Comparison of ENCODE assay signal across 18 mouse cellular contexts in genomic region chr3:116530826-116531225, GRCm38 (mm10). TPM values are rescaled to one million over a fixed set of nuclear protein-coding genes. Genes with fewer than 3 reads are reported as not detected.
DNase-seq lines count a peak whose midpoint lies in the region; ATAC-seq lines count a peak whose summit lies in the region.
"Had no signal": no experiment of that assay in that cellular context is flagged by ENCODE, and none has a peak within 500 bp of the region (broad histone marks: within the 10 kb centered on the region; RNA-seq: fewer than 3 reads in every experiment).

No protein-coding gene starts in this region.

- no peak overlapping the region for H3K4me3 ChIP-seq in heart, embryonic 10.5 days
- no peak overlapping the region for H3K4me3 ChIP-seq in kidney, embryonic 15.5 days (replicated peaks)
- H3K4me3 ChIP-seq in lung, embryonic 16.5 days (ENCODE audit: low read length): no peak overlapping the region
- H3K4me3 ChIP-seq: embryonic facial prominence, embryonic 15.5 days; forebrain, embryonic 10.5 days; hindbrain, embryonic 15.5 days; left cerebral cortex, adult 2 months; liver, embryonic 12.5 days; midbrain, embryonic 10.5 days had no signal

- H3K4me2 ChIP-seq in kidney, embryonic 15.5 days: no peak overlapping the region
- H3K4me2 ChIP-seq in lung, embryonic 16.5 days (ENCODE audit: low read depth, low read length): no peak overlapping the region
- H3K4me2 ChIP-seq: embryonic facial prominence, embryonic 15.5 days; hindbrain, embryonic 15.5 days; liver, embryonic 12.5 days had no signal

- peaks cover 5% of the 10 kb centered on the region; the same call in 1 of the 2 replicates for H3K27me3 ChIP-seq in heart, embryonic 10.5 days (ENCODE audit: insufficient read depth, poor library complexity, severe bottlenecking)
- H3K27me3 ChIP-seq in kidney, embryonic 15.5 days: no peaks in the 10 kb centered on the region
- H3K27me3 ChIP-seq in lung, embryonic 16.5 days (ENCODE audit: control insufficient read depth, insufficient read depth, low read depth, low read length): no peaks in the 10 kb centered on the region
- H3K27me3 ChIP-seq: embryonic facial prominence, embryonic 15.5 days; hindbrain, embryonic 15.5 days; liver, embryonic 12.5 days had no signal

- no peak overlapping the region for H3K9ac ChIP-seq in kidney, embryonic 15.5 days
- no peak overlapping the region for H3K9ac ChIP-seq in lung, embryonic 16.5 days (ENCODE audit: low read length)
- H3K9ac ChIP-seq: embryonic facial prominence, embryonic 15.5 days; hindbrain, embryonic 15.5 days; liver, embryonic 12.5 days had no signal

- DNase-seq in heart, embryonic 10.5 days (ENCODE audit: low spot score): no peak
- no peak for DNase-seq in heart, postnatal 25 days (ENCODE audit: low spot score)
- DNase-seq in kidney, postnatal 14 days: peak; percentile 35
- DNase-seq in lung, adult 18-20 months: no peak
- peak; percentile 8 to 18 for DNase-seq in layer of hippocampus, postnatal 36 days
- DNase-seq in adrenal gland, postnatal 4 days (ENCODE audit: low spot score in 2 of 2): no peak
- DNase-seq: adrenal gland, postnatal 25 days; cerebellum, adult 9-10 months; thymus, postnatal 4 days had no signal

- no peak for ATAC-seq in kidney, embryonic 15.5 days (replicated peaks; ENCODE audit: low FRiP score)
- peak; percentile 43 for ATAC-seq in lung, embryonic 16.5 days (ENCODE audit: low read depth)
- ATAC-seq: intestine, postnatal 0 days; liver, embryonic 12.5 days had no signal

- no peaks in the 10 kb centered on the region for H3K9me3 ChIP-seq in heart, embryonic 10.5 days
- 0 out of 2 replicates have a peak, but pooled peaks cover 3% of the 10 kb centered on the region for H3K9me3 ChIP-seq in kidney, embryonic 15.5 days (replicated peaks)
- no peaks in the 10 kb centered on the region for H3K9me3 ChIP-seq in lung, embryonic 16.5 days (ENCODE audit: control insufficient read depth, low read length)
- H3K9me3 ChIP-seq: embryonic facial prominence, embryonic 15.5 days; forebrain, embryonic 10.5 days; hindbrain, embryonic 15.5 days; liver, embryonic 12.5 days; midbrain, embryonic 10.5 days had no signal

- H3K36me3 ChIP-seq in heart, embryonic 10.5 days: peaks cover 27% of the 10 kb centered on the region
- H3K36me3 ChIP-seq in kidney, embryonic 15.5 days: peaks cover 33% of the 10 kb centered on the region
- peaks cover 10% of the 10 kb centered on the region; the same call in 1 of the 2 replicates for H3K36me3 ChIP-seq in lung, embryonic 16.5 days (ENCODE audit: control insufficient read depth, insufficient read depth, low read length)

- intact Hi-C loops in heart, postnatal 25 days (cut with DNase I): no loop called here

- 0 out of 2 replicates have a peak overlapping the region, but pooled peaks have one; percentile 77 for H3K27ac ChIP-seq in heart, embryonic 10.5 days
- H3K27ac ChIP-seq in kidney, embryonic 15.5 days: no peak overlapping the region
- H3K27ac ChIP-seq in lung, embryonic 16.5 days (ENCODE audit: low read length): no peak overlapping the region
- H3K27ac ChIP-seq: embryonic facial prominence, embryonic 15.5 days; forebrain, embryonic 10.5 days; hindbrain, embryonic 15.5 days; left cerebral cortex, adult 2 months; liver, embryonic 12.5 days; midbrain, embryonic 10.5 days had no signal

- H3K4me1 ChIP-seq in heart, embryonic 10.5 days: peaks cover 17% of the 10 kb centered on the region
- no peaks in the 10 kb centered on the region for H3K4me1 ChIP-seq in kidney, embryonic 15.5 days
- H3K4me1 ChIP-seq in lung, embryonic 16.5 days (replicated peaks; ENCODE audit: control insufficient read depth, insufficient read depth, low read length): 0 out of 2 replicates have a peak, but pooled peaks cover 3% of the 10 kb centered on the region
- H3K4me1 ChIP-seq: forebrain, embryonic 10.5 days; hindbrain, embryonic 15.5 days; liver, embryonic 12.5 days; midbrain, embryonic 10.5 days had no signal

- 89% methylated on average over 4 of the region's 4 CpGs for WGBS in heart, embryonic 10.5 days
- WGBS in kidney, embryonic 15.5 days: 78% methylated on average over 4 of the region's 4 CpGs
- WGBS in lung, embryonic 16.5 days: 56% methylated on average over 4 of the region's 4 CpGs

RNA-seq across cellular contexts. Expression of gene Dbt, which starts 18.0 kb away (rescaled TPM):
- 23.7 and 27.0 TPM in 2 replicates for polyA plus RNA-seq in heart, embryonic 10.5 days (2016; fragmentation: Nextera tagmentation; extraction: Ambion mirVana)
- 10 to 100 TPM; 57.0 to 62.1 TPM for total RNA-seq in heart, postnatal 25 days (2021)
- 21.4 and 23.9 TPM in 2 replicates for polyA plus RNA-seq in kidney, embryonic 15.5 days (2015; fragmentation: Nextera tagmentation; extraction: Ambion mirVana)
- 15.9 and 21.0 TPM in 2 replicates for polyA plus RNA-seq in lung, embryonic 16.5 days (2015; fragmentation: Nextera tagmentation; extraction: Ambion mirVana)
- 10 to 100 TPM; 17.5 to 24.7 TPM for total RNA-seq in layer of hippocampus, postnatal 36 days (2021)
- 10 to 100 TPM; 48.8 to 57.3 TPM for total RNA-seq in adrenal gland, postnatal 4 days (2021)

RNA-seq across cellular contexts. Expression of gene Rtca, which starts 22.8 kb away (rescaled TPM):
- polyA plus RNA-seq in heart, embryonic 10.5 days (2016; fragmentation: Nextera tagmentation; extraction: Ambion mirVana): 83.6 and 92.1 TPM in 2 replicates
- total RNA-seq in heart, postnatal 25 days (2021): 10 to 100 TPM; 20.1 to 22.1 TPM
- 76.1 and 80.7 TPM in 2 replicates for polyA plus RNA-seq in kidney, embryonic 15.5 days (2015; fragmentation: Nextera tagmentation; extraction: Ambion mirVana)
- polyA plus RNA-seq in lung, embryonic 16.5 days (2015; fragmentation: Nextera tagmentation; extraction: Ambion mirVana): 54.2 and 57.5 TPM in 2 replicates
- total RNA-seq in layer of hippocampus, postnatal 36 days (2021): 10 to 100 TPM; 52.1 to 55.0 TPM
- total RNA-seq in adrenal gland, postnatal 4 days (2021): 10 to 100 TPM; 44.0 to 44.6 TPM

RNA-seq across cellular contexts. Expression of gene Lrrc39, which starts 31.9 kb away (rescaled TPM):
- 23.1 and 37.4 TPM in 2 replicates for polyA plus RNA-seq in heart, embryonic 10.5 days (2016; fragmentation: Nextera tagmentation; extraction: Ambion mirVana)
- 10 to 100 TPM; 69.5 to 70.7 TPM for total RNA-seq in heart, postnatal 25 days (2021)
- polyA plus RNA-seq in kidney, embryonic 15.5 days (2015; fragmentation: Nextera tagmentation; extraction: Ambion mirVana): 0.91 and 1.0 TPM in 2 replicates
- 0.67 and 0.93 TPM in 2 replicates for polyA plus RNA-seq in lung, embryonic 16.5 days (2015; fragmentation: Nextera tagmentation; extraction: Ambion mirVana)
- total RNA-seq in layer of hippocampus, postnatal 36 days (2021): not detected
- total RNA-seq in adrenal gland, postnatal 4 days (2021): 1 to 10 TPM; 2.7 to 3.6 TPM
- total RNA-seq: left cerebral cortex, adult 2 months had no signal

Comparison
In these comparisons a context has a peak if more than half of its experiments do, and no peak if none do; other contexts are left out.
1. DNase-seq: peak in kidney, postnatal 14 days (single experiment) and layer of hippocampus, postnatal 36 days (2 of 2); none in heart, embryonic 10.5 days (single experiment), heart, postnatal 25 days (single experiment), lung, adult 18-20 months (0 of 2) and adrenal gland, postnatal 4 days (0 of 2).
2. RNA of gene Lrrc39, which starts 31.9 kb away (total RNA-seq): 69.5 to 70.7 TPM in heart, postnatal 25 days; 2.7 to 3.6 TPM in adrenal gland, postnatal 4 days and not detected in layer of hippocampus, postnatal 36 days; every median in the first group is over 10 times any median in the second.